Mouse (Mus musculus): ENCODE results near the gene Nav2. TPM values are rescaled to one million over a fixed set of nuclear protein-coding genes. Genes with fewer than 3 reads are reported as not detected.

Nav2 gene
- polyA plus RNA-seq, 1 experiment, result 0.01 TPM

GRCm38 (mm10) chr7:49041334-49042070 is 133.0 kb downstream of the Nav2 start:
- TF ChIP-seq GATA1 (IDR thresholded peaks at IDR 0.05; ENCODE audit: low read length), result no peak

GRCm38 (mm10) chr7:49045499-49046346 is 137.2 kb downstream of the Nav2 start:
- no peak for TF ChIP-seq GATA1 (IDR thresholded peaks at IDR 0.05; ENCODE audit: low read length)

- TF ChIP-seq GATA1 (IDR thresholded peaks at IDR 0.05; ENCODE audit: low read length), result no peak
Measured at GRCm38 (mm10) chr7:49046347-49046989, 138.0 kb downstream of the Nav2 start.

- TF ChIP-seq GATA1 (IDR thresholded peaks at IDR 0.05; ENCODE audit: low read length), result no peak
Measured at GRCm38 (mm10) chr7:49047336-49047735, 138.8 kb downstream of the Nav2 start.

GRCm38 (mm10) chr7:49052871-49053618 is 144.5 kb downstream of the Nav2 start:
- TF ChIP-seq GATA1 (IDR thresholded peaks at IDR 0.05; ENCODE audit: low read length), result no peak

- TF ChIP-seq GATA1 (IDR thresholded peaks at IDR 0.05; ENCODE audit: low read length), result no peak
Measured at GRCm38 (mm10) chr7:49055273-49055672, 146.8 kb downstream of the Nav2 start.

- TF ChIP-seq GATA1 (IDR thresholded peaks at IDR 0.05; ENCODE audit: low read length), result no peak
Measured at GRCm38 (mm10) chr7:49058304-49059012, 149.9 kb downstream of the Nav2 start.

GRCm38 (mm10) chr7:49064792-49065521 is 156.4 kb downstream of the Nav2 start:
- TF ChIP-seq GATA1 (IDR thresholded peaks at IDR 0.05; ENCODE audit: low read length), result no peak

GRCm38 (mm10) chr7:49065621-49066475 is 157.3 kb downstream of the Nav2 start:
- TF ChIP-seq GATA1 (IDR thresholded peaks at IDR 0.05; ENCODE audit: low read length), result no peak

GRCm38 (mm10) chr7:49066828-49067227 is 158.3 kb downstream of the Nav2 start:
- no peak for TF ChIP-seq GATA1 (IDR thresholded peaks at IDR 0.05; ENCODE audit: low read length)

- no peak for TF ChIP-seq GATA1 (IDR thresholded peaks at IDR 0.05; ENCODE audit: low read length)
Measured at GRCm38 (mm10) chr7:49069396-49069961, 161.0 kb downstream of the Nav2 start.

GRCm38 (mm10) chr7:49070621-49071020 is 162.1 kb downstream of the Nav2 start:
- no peak for TF ChIP-seq GATA1 (IDR thresholded peaks at IDR 0.05; ENCODE audit: low read length)

- TF ChIP-seq GATA1 (IDR thresholded peaks at IDR 0.05; ENCODE audit: low read length), result no peak
Measured at GRCm38 (mm10) chr7:49071141-49071567, 162.6 kb downstream of the Nav2 start.

Data from G1E-ER4 (cell line).